Mouse (Mus musculus) neural tube, embryonic 12.5 days (tissue): Measurements from ENCODE around the gene Tmem248. TPM values are rescaled to one million over a fixed set of nuclear protein-coding genes. Genes with fewer than 3 reads are reported as not detected.

Experiments used
- polyA plus RNA-seq: library from polyadenylated mRNA; unstranded; fragments of >200 nt; fragmentation: Nextera tagmentation; extraction: Ambion mirVana; gene quantifications from 2 replicates; pipeline ENCODE4 v1.2.1, GENCODE M21; 2016

The Tmem248 gene
- polyA plus RNA-seq, 1 experiment from 2014 or later = 31.6 TPM

Other genes with a start within 250 kb of the Tmem248 start
- gene Gusb, start 214.0 kb upstream of the Tmem248 start, polyA plus RNA-seq = 29.6 TPM in 2 replicates
- 31.7 and 37.2 TPM in 2 replicates for gene Asl, start 187.8 kb upstream of the Tmem248 start, polyA plus RNA-seq
- gene Crcp, start 187.8 kb upstream of the Tmem248 start, polyA plus RNA-seq = 61.5 and 65.3 TPM in 2 replicates
- 56.4 and 58.4 TPM in 2 replicates for gene Tpst1, start 143.8 kb upstream of the Tmem248 start, polyA plus RNA-seq
- 12.2 and 12.6 TPM in 2 replicates for gene Kctd7, start 72.2 kb upstream of the Tmem248 start, polyA plus RNA-seq
- gene Rabgef1, start 45.3 kb upstream of the Tmem248 start, polyA plus RNA-seq = 34.3 and 35.2 TPM in 2 replicates
- 75.5 and 76.7 TPM in 2 replicates for gene Sbds, start 38.4 kb downstream of the Tmem248 start, polyA plus RNA-seq
- 27.7 and 29.5 TPM in 2 replicates for gene Tyw1, start 38.5 kb downstream of the Tmem248 start, polyA plus RNA-seq
- 1.9 and 2.6 TPM in 2 replicates for gene Caln1, start 152.4 kb downstream of the Tmem248 start, polyA plus RNA-seq
- not detected in 2 replicates for gene A330070K13Rik, start 167.6 kb downstream of the Tmem248 start, polyA plus RNA-seq